Mouse (Mus musculus) olfactory bulb, adult 2 months (tissue): ENCODE results near the gene Zfp536. TPM values are rescaled to one million over a fixed set of nuclear protein-coding genes. Genes with fewer than 3 reads are reported as not detected.
A peak's percentile ranks its signal among the peaks of the same experiment; 100 is the strongest.

Experiments used
- H3K27ac ChIP-seq: fragments of 200-500 bp; 2 replicates; pipeline ENCODE4 v1.5.1; 2012; ENCODE audit warnings: low read depth, low read length; ENCODE audit not compliant: insufficient read depth
- H3K4me1 ChIP-seq: fragments of 200-500 bp; 2 replicates; pipeline ENCODE4 v1.6.1; 2012; ENCODE audit warnings: low read length; ENCODE audit not compliant: control insufficient read depth, insufficient read depth
- H3K4me3 ChIP-seq: fragments of 200-500 bp; 2 replicates; pipeline ENCODE4 v1.5.1; 2012; ENCODE audit warnings: mild to moderate bottlenecking, low read depth, low read length, moderate library complexity; ENCODE audit not compliant: insufficient read depth
- CTCF ChIP-seq: fragments of 200-500 bp; IDR thresholded peaks from 2 replicates; pipeline ENCODE4 v1.5.1; 2012; ENCODE audit warnings: low read depth, mild to moderate bottlenecking, low read length, moderate library complexity; ENCODE audit not compliant: insufficient read depth
- POLR2A ChIP-seq: fragments of 200-500 bp; IDR thresholded peaks from 2 replicates; pipeline ENCODE4 v1.6.1; 2012; ENCODE audit warnings: mild to moderate bottlenecking, low read depth, low read length, moderate library complexity; ENCODE audit not compliant: insufficient read depth
- WGBS: fragments of 180-500 bp; shearing (Covaris S2); methylation state at CpG from one replicate; pipeline ENCODE4 v1.1.7; 2018; 5-methylcytosine and 5-hydroxymethylcytosine counted together
- polyA plus RNA-seq: library from polyadenylated mRNA; stranded (reverse); fragments of >200 nt; gene quantifications from 2 replicates; pipeline ENCODE4 v1.2.4, GENCODE M21; 2012; ENCODE audit warnings: low replicate concordance; ENCODE audit not compliant: missing spikeins, insufficient read depth, insufficient read length

Gene Zfp536
- not detected in 2 replicates for polyA plus RNA-seq

DNA sequence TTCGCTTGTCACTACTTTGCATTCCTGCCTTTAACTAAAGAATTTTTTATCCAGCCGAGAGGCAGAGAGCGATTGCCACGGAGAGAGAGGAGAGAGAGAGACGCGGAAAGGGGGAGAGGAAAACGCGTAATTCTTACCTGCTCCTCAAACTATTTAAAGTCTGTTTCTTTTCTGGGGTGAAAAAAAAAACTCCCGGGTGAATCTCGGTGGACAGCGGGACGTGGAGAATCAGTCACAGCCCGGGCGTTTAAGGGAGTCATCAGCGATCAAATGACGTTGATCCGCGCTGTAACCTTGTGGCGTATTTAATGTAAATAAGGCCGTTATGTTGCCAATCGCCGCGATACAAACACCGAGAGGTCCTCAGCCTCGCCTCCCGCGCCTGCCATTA, at the start of gene Zfp536:
Gene Zfp536, minus strand, starts transcription at position 330 of the 391 bp plus-strand sequence.
- WGBS, result 11% methylated on average over 27 of the region's 27 CpGs
- H3K4me1 ChIP-seq, result peaks cover 32% of the 10 kb centered on the region
- no peak for TF ChIP-seq POLR2A
- TF ChIP-seq CTCF, result no peak
- peak within 1 kb of the TSS; percentile 32 for H3K4me3 ChIP-seq
- peak within 1 kb of the TSS; percentile 24; the same call in 1 of the 2 replicates for H3K27ac ChIP-seq

GRCm38 (mm10) chr7:37820670-37821301, 47.3 kb upstream of the Zfp536 start:
- no peak for TF ChIP-seq POLR2A
- no peak for TF ChIP-seq CTCF
- no peak overlapping the region for H3K27ac ChIP-seq
- 89% methylated on average over 11 of the region's 11 CpGs for WGBS
- H3K4me1 ChIP-seq, result no peaks in the 10 kb centered on the region
- no peak overlapping the region for H3K4me3 ChIP-seq

DNA sequence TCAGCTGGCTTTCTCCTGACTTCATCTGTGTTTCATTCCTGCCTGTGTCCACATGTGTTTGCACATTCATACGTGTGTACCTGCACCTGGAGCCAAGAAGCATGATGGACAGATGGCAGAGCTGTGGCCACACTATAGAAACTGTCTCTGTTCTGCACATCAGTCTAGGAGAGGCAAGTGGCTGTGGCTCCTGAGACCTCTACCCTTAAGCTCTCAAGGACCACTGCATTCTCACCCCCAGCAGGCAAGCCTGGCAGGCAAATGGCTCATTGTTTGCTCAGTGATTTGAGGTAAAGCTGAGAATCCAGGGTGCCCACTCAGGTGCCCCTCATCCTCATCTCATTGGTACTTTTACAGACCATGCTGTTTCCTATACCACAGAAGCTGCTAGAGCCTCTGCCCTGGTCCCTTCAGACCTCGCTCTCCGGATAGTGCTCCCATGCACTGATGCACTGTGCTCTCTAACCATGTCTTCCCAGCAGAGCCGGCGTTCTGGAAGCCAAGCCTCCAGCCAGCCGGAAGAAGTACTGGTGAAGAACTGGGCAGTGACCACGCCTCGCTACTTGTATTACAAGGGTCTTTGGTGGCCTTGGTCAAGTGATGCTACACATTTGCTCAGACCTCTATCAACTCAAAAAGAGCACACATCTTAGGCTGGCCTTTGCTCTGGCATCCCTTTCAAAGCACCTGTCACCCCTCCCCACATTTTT, 45.3 kb upstream of the Zfp536 start:
- Histone ChIP-seq H3K4me3 (no peak overlapping the region), H3K27ac (no peak overlapping the region), H3K4me1 (no peaks in the 10 kb centered on the region)
- TF ChIP-seq POLR2A (no peak), CTCF (no peak)
- WGBS, result 90% methylated on average over 8 of the region's 8 CpGs

DNA sequence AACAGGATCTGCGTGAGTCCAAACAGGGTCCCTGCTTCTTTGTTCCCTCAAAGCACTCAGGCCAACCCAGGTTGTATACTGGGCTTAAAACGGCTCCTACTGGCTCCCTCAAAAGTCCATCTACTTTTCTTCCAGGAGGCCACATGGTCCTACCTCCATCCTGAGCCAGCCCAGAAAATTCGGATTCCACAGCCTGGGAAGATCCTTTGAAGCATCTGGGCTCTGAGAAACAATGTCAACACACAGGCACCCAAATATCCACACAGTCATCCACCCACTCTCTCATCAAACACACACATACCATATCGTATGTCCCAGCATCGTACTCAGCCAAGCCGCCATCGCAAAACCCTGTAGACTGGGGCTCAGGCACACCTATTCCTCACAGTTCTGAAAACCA, 43.5 kb upstream of the Zfp536 start:
- 88% methylated on average over 7 of the region's 7 CpGs for WGBS
- Histone ChIP-seq H3K4me1 (no peaks in the 10 kb centered on the region), H3K4me3 (no peak overlapping the region), H3K27ac (no peak overlapping the region)
- no peak for TF ChIP-seq POLR2A
- TF ChIP-seq CTCF, result no peak

DNA sequence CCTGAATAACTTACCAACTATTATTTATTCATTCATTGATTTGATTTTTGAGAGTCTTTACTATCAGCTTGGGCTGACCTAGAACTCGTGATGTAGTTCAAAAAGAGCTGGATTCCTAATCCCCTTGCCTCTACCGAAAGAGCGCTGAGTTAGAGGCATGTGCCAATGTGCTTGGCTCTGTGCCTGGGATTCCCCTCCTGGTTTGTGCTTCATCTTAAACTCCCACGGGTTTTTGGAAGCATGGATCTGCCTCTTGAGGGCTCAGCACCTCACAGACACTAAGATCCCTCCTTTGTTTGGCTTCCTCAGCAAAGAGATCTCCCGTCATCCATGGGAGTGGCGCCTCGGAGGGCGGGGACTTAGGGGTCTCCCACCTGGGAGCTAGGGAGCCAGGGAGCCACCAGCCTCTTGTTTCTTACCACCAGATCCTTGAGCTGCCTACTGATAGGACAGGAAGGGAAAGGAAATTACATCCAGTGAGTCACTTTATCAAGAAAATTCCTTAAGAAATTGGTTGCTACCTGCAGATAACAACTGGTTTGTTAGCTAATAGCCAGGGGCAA, 41.5 kb upstream of the Zfp536 start:
- 48% methylated on average over 8 of the region's 8 CpGs for WGBS
- H3K27ac ChIP-seq, result no peak overlapping the region
- H3K4me3 ChIP-seq, result no peak overlapping the region
- TF ChIP-seq POLR2A (no peak), CTCF (no peak)
- H3K4me1 ChIP-seq, result no peaks in the 10 kb centered on the region

DNA sequence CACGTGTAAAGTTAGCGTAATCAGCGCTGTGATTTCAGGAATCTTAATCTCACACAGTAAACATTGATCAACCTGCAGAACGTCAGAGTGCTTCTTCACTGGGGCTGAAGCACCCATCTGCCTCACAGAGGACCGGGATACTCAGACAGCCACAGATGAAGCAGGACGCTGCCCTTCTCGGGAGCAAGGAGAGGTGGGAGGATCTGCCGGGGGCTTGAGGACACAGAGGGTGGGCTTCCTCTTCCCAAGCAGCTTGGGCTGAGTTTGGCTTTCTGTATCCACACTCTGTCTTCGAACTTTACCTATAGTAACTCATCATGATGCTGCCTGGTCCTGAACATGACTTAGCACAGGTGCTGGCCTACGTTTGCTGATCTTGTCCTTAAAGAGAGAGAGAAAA, 40.2 kb upstream of the Zfp536 start:
- H3K4me1 ChIP-seq, result no peaks in the 10 kb centered on the region
- TF ChIP-seq POLR2A, result no peak
- H3K27ac ChIP-seq, result no peak overlapping the region
- 87% methylated on average over 10 of the region's 10 CpGs for WGBS
- no peak overlapping the region for H3K4me3 ChIP-seq

DNA sequence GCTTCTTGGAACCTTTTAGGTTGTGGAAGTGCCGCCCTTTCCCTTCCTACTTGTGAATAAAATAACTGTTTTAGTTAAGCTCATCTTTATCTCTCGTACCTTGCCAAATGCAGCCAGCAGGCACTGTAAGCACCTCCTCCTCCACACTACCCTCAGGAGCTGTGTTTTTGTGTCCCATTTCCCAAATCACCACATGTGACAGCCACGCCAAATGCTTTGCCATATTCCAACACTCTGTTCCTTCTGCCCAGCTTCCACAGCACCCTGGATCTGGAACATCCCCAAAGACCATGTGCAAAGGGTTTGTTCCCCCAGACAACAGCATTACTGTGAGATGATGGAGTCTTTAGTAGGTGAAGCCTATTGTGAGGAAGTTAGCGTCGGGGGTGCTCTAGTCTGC, 36.5 kb upstream of the Zfp536 start:
- 89% methylated on average over 5 of the region's 5 CpGs for WGBS
- no peak for TF ChIP-seq POLR2A
- no peak for TF ChIP-seq CTCF
- Histone ChIP-seq H3K4me1 (no peaks in the 10 kb centered on the region), H3K4me3 (no peak overlapping the region), H3K27ac (no peak overlapping the region)

DNA sequence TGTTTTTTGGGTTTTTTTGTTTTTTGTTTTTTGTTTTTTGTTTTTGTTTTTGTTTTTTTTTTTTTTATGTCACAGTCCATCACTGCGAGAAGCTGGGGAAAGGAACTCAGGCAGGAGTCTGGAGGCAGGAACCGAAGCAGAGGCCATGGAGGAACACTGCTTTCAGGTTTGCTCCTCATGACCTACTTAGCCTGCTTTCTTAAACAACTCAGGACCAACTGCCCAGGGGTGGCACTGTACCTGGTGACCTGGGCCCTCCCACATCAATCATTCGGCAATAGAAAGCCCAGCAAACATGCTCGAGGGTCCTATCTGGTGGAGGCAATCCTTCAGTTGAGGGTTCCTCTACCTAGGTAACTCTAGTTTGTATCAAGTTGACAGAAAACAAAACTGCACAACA, 35.6 kb upstream of the Zfp536 start:
- TF ChIP-seq CTCF, result no peak
- no peak for TF ChIP-seq POLR2A
- H3K4me1 ChIP-seq, result no peaks in the 10 kb centered on the region
- WGBS, result 97% methylated on average over 4 of the region's 4 CpGs

DNA sequence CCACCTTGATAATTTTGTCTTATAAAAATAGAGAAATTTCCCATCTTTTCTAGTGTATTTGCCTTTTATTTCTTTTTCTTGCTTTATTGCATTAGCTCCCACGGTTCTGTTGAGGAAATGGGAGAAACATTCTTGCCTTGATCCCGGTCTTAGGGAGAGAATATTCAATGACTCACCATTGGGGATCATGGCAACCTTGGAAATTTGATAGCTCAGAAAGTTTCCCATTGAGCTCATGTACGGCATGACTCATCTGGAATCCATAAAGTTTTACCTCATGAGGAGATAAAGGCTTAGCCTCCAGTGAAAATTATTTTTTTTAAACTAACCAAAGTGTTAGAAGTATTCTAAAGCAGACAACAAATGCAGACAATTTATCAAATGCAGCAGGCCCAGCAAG, 27.7 kb upstream of the Zfp536 start:
- 76% methylated on average over 3 of the region's 3 CpGs for WGBS
- Histone ChIP-seq H3K27ac (no peak overlapping the region), H3K4me3 (no peak overlapping the region), H3K4me1 (no peaks in the 10 kb centered on the region)
- TF ChIP-seq POLR2A (no peak), CTCF (no peak)

More for the DNA sequence above, 35.6 kb upstream of the Zfp536 start:
- Histone ChIP-seq H3K4me3 (no peak overlapping the region), H3K27ac (no peak overlapping the region)

- H3K4me3 ChIP-seq, result no peak overlapping the region
- WGBS, result 84% methylated on average over 4 of the region's 4 CpGs
- no peaks in the 10 kb centered on the region for H3K4me1 ChIP-seq
- H3K27ac ChIP-seq, result no peak overlapping the region
- TF ChIP-seq POLR2A, result no peak
- no peak for TF ChIP-seq CTCF
These were observed 15.3 kb upstream of the Zfp536 start for GRCm38 (mm10) chr7:37788721-37789120.
